Mouse (Mus musculus) heart, adult 8-10 months (tissue): ENCODE results near the gene Zbtb1. TPM values are rescaled to one million over a fixed set of nuclear protein-coding genes. Genes with fewer than 3 reads are reported as not detected.

Source experiments
- total RNA-seq, 4 experiments: library from RNA; stranded (reverse); gene quantifications; 2 replicates each; pipeline ENCODE4 v1.2.4; 2022

The Zbtb1 gene
- total RNA-seq, 4 experiments from 2014 or later, result 3.4 to 4.0 (median 3.9) TPM

Other genes starting within 250 kb of the Zbtb1 start
- not detected for gene Esr2, start 193.0 kb upstream of the Zbtb1 start, total RNA-seq
- not detected for gene Tex21, start 123.5 kb upstream of the Zbtb1 start, total RNA-seq
- gene Mthfd1, start 115.0 kb upstream of the Zbtb1 start, total RNA-seq, result 10 to 100 TPM; 28.1 to 32.4 (median 29.1) TPM
- gene Akap5, start 45.4 kb upstream of the Zbtb1 start, total RNA-seq, result 1 to 10 TPM in 3 of 4 experiments, under 1 TPM in 1; 0.90 to 3.0 (median 1.5) TPM
- gene Zbtb25, start 664 bp upstream of the Zbtb1 start, total RNA-seq, result 10 to 100 TPM in 2 of 4 experiments, 1 to 10 TPM in 2; 6.7 to 11.3 (median 8.8) TPM
- 1 to 10 TPM; 4.1 to 7.7 (median 5.8) TPM for gene Hspa2, start 33.9 kb downstream of the Zbtb1 start, total RNA-seq
- gene Ppp1r36, start 47.3 kb downstream of the Zbtb1 start, total RNA-seq, result under 1 TPM in 2 of 4 experiments, not detected in 2; 0.41 to 0.69 TPM
- 10 to 100 TPM; 11.4 to 14.3 (median 13.2) TPM for gene Plekhg3, start 160.6 kb downstream of the Zbtb1 start, total RNA-seq